Mouse (Mus musculus): ENCODE measurements at regions not wholly inside any gene's neighbourhood (a gene's known extent, or its start where the extent isn't known, plus 50 kb on each side); places are given as distances from the start of the nearest gene placed in this dataset.

GRCm38 (mm10) chr6:147947997-147948396 lies 99.1 kb upstream of the Far2 start:
- 82% methylated on average over 4 of the region's 4 CpGs for WGBS

GRCm38 (mm10) chr6:147951642-147952041 lies 95.4 kb upstream of the Far2 start:
- no peak overlapping the region for H3K4me2 ChIP-seq
- no peak overlapping the region for H3K27ac ChIP-seq (ENCODE audit: low read depth, low read length)
- no peaks in the 10 kb centered on the region for H3K27me3 ChIP-seq (replicated peaks; ENCODE audit: control insufficient read depth, insufficient read depth, low read length)
- DNase-seq (ENCODE audit: low spot score), result no peak
- H3K9me3 ChIP-seq (ENCODE audit: control insufficient read depth, low read length), result no peaks in the 10 kb centered on the region
- H3K36me3 ChIP-seq (ENCODE audit: control insufficient read depth, insufficient read depth, low read length), result no peaks in the 10 kb centered on the region
- no peak for ATAC-seq (replicated peaks; ENCODE audit: low FRiP score)
- H3K4me1 ChIP-seq (replicated peaks; ENCODE audit: control insufficient read depth, insufficient read depth, low read length), result no peaks in the 10 kb centered on the region; the same call in 1 of the 2 replicates
- H3K4me3 ChIP-seq (ENCODE audit: low read depth, low read length), result no peak overlapping the region
- H3K9ac ChIP-seq (ENCODE audit: low read depth, low read length), result no peak overlapping the region

More at GRCm38 (mm10) chr6:147947997-147948396, 99.1 kb upstream of the Far2 start:
- Histone ChIP-seq H3K9me3 (ENCODE audit: control insufficient read depth, low read length) (no peaks in the 10 kb centered on the region), H3K4me2 (no peak overlapping the region), H3K4me3 (ENCODE audit: low read depth, low read length) (no peak overlapping the region), H3K9ac (ENCODE audit: low read depth, low read length) (no peak overlapping the region), H3K27ac (ENCODE audit: low read depth, low read length) (no peak overlapping the region), H3K27me3 (replicated peaks; ENCODE audit: control insufficient read depth, insufficient read depth, low read length) (no peaks in the 10 kb centered on the region), H3K4me1 (replicated peaks; ENCODE audit: control insufficient read depth, insufficient read depth, low read length) (no peaks in the 10 kb centered on the region), H3K36me3 (ENCODE audit: control insufficient read depth, insufficient read depth, low read length) (no peaks in the 10 kb centered on the region)
- ATAC-seq (replicated peaks; ENCODE audit: low FRiP score), result no peak
- DNase-seq (ENCODE audit: low spot score), result no peak

GRCm38 (mm10) chr6:147953058-147953679 lies 93.9 kb upstream of the Far2 start:
- no peak overlapping the region for H3K4me2 ChIP-seq
- no peak overlapping the region for H3K27ac ChIP-seq (ENCODE audit: low read depth, low read length)
- H3K36me3 ChIP-seq (ENCODE audit: control insufficient read depth, insufficient read depth, low read length), result no peaks in the 10 kb centered on the region
- WGBS, result 44% methylated on average over 5 of the region's 5 CpGs
- H3K27me3 ChIP-seq (replicated peaks; ENCODE audit: control insufficient read depth, insufficient read depth, low read length), result no peaks in the 10 kb centered on the region
- H3K9me3 ChIP-seq (ENCODE audit: control insufficient read depth, low read length), result no peaks in the 10 kb centered on the region
- DNase-seq (ENCODE audit: low spot score) (no peak), ATAC-seq (replicated peaks; ENCODE audit: low FRiP score) (no peak)
- no peak overlapping the region for H3K4me3 ChIP-seq (ENCODE audit: low read depth, low read length)
- no peaks in the 10 kb centered on the region; the same call in 1 of the 2 replicates for H3K4me1 ChIP-seq (replicated peaks; ENCODE audit: control insufficient read depth, insufficient read depth, low read length)
- no peak overlapping the region for H3K9ac ChIP-seq (ENCODE audit: low read depth, low read length)

- Histone ChIP-seq H3K4me1 (replicated peaks; ENCODE audit: control insufficient read depth, insufficient read depth, low read length) (no peaks in the 10 kb centered on the region; the same call in 1 of the 2 replicates), H3K36me3 (ENCODE audit: control insufficient read depth, insufficient read depth, low read length) (no peaks in the 10 kb centered on the region), H3K27ac (ENCODE audit: low read depth, low read length) (no peak overlapping the region), H3K4me3 (ENCODE audit: low read depth, low read length) (no peak overlapping the region), H3K27me3 (replicated peaks; ENCODE audit: control insufficient read depth, insufficient read depth, low read length) (no peaks in the 10 kb centered on the region), H3K9ac (ENCODE audit: low read depth, low read length) (no peak overlapping the region), H3K9me3 (ENCODE audit: control insufficient read depth, low read length) (no peaks in the 10 kb centered on the region), H3K4me2 (no peak overlapping the region)
- DNase-seq (ENCODE audit: low spot score), result no peak
- no peak for ATAC-seq (replicated peaks; ENCODE audit: low FRiP score)
- 80% methylated on average over 7 of the region's 7 CpGs for WGBS
These were observed 93.3 kb upstream of the Far2 start for GRCm38 (mm10) chr6:147953753-147954152.

GRCm38 (mm10) chr6:147954253-147954652 lies 92.8 kb upstream of the Far2 start:
- H3K27me3 ChIP-seq (replicated peaks; ENCODE audit: control insufficient read depth, insufficient read depth, low read length), result no peaks in the 10 kb centered on the region
- H3K9ac ChIP-seq (ENCODE audit: low read depth, low read length), result no peak overlapping the region
- WGBS, result 85% methylated on average over 1 of the region's 1 CpGs
- H3K36me3 ChIP-seq (ENCODE audit: control insufficient read depth, insufficient read depth, low read length), result no peaks in the 10 kb centered on the region
- ATAC-seq (replicated peaks; ENCODE audit: low FRiP score) (no peak), DNase-seq (ENCODE audit: low spot score) (no peak)
- H3K27ac ChIP-seq (ENCODE audit: low read depth, low read length), result no peak overlapping the region
- H3K4me2 ChIP-seq, result no peak overlapping the region
- no peak overlapping the region for H3K4me3 ChIP-seq (ENCODE audit: low read depth, low read length)
- no peaks in the 10 kb centered on the region for H3K9me3 ChIP-seq (ENCODE audit: control insufficient read depth, low read length)
- no peaks in the 10 kb centered on the region; the same call in 1 of the 2 replicates for H3K4me1 ChIP-seq (replicated peaks; ENCODE audit: control insufficient read depth, insufficient read depth, low read length)

GRCm38 (mm10) chr6:147954967-147955830 lies 91.9 kb upstream of the Far2 start:
- Histone ChIP-seq H3K27me3 (replicated peaks; ENCODE audit: control insufficient read depth, insufficient read depth, low read length) (no peaks in the 10 kb centered on the region), H3K4me1 (replicated peaks; ENCODE audit: control insufficient read depth, insufficient read depth, low read length) (no peaks in the 10 kb centered on the region; the same call in 1 of the 2 replicates), H3K36me3 (ENCODE audit: control insufficient read depth, insufficient read depth, low read length) (no peaks in the 10 kb centered on the region), H3K9me3 (ENCODE audit: control insufficient read depth, low read length) (no peaks in the 10 kb centered on the region), H3K9ac (ENCODE audit: low read depth, low read length) (no peak overlapping the region), H3K4me3 (ENCODE audit: low read depth, low read length) (no peak overlapping the region), H3K4me2 (no peak overlapping the region), H3K27ac (ENCODE audit: low read depth, low read length) (no peak overlapping the region)
- ATAC-seq (replicated peaks; ENCODE audit: low FRiP score), result no peak; the same call in 1 of the 2 replicates
- no peak for DNase-seq (ENCODE audit: low spot score)
- 65% methylated on average over 7 of the region's 7 CpGs for WGBS

- Histone ChIP-seq H3K9ac (ENCODE audit: low read depth, low read length) (no peak overlapping the region), H3K4me2 (no peak overlapping the region), H3K9me3 (ENCODE audit: control insufficient read depth, low read length) (no peaks in the 10 kb centered on the region), H3K4me1 (replicated peaks; ENCODE audit: control insufficient read depth, insufficient read depth, low read length) (no peaks in the 10 kb centered on the region), H3K36me3 (ENCODE audit: control insufficient read depth, insufficient read depth, low read length) (no peaks in the 10 kb centered on the region), H3K4me3 (ENCODE audit: low read depth, low read length) (no peak overlapping the region), H3K27ac (ENCODE audit: low read depth, low read length) (no peak overlapping the region), H3K27me3 (replicated peaks; ENCODE audit: control insufficient read depth, insufficient read depth, low read length) (no peaks in the 10 kb centered on the region)
- DNase-seq (ENCODE audit: low spot score), result no peak
- 83% methylated on average over 4 of the region's 4 CpGs for WGBS
- no peak for ATAC-seq (replicated peaks; ENCODE audit: low FRiP score)
These were observed 82.3 kb upstream of the Far2 start for GRCm38 (mm10) chr6:147964739-147965138.

- Histone ChIP-seq H3K27ac (ENCODE audit: low read depth, low read length) (no peak overlapping the region), H3K4me3 (ENCODE audit: low read depth, low read length) (no peak overlapping the region), H3K36me3 (ENCODE audit: control insufficient read depth, insufficient read depth, low read length) (no peaks in the 10 kb centered on the region), H3K9ac (ENCODE audit: low read depth, low read length) (no peak overlapping the region), H3K27me3 (replicated peaks; ENCODE audit: control insufficient read depth, insufficient read depth, low read length) (no peaks in the 10 kb centered on the region), H3K4me2 (no peak overlapping the region), H3K4me1 (replicated peaks; ENCODE audit: control insufficient read depth, insufficient read depth, low read length) (no peaks in the 10 kb centered on the region), H3K9me3 (ENCODE audit: control insufficient read depth, low read length) (no peaks in the 10 kb centered on the region)
- DNase-seq (ENCODE audit: low spot score), result no peak
- WGBS, result 86% methylated on average over 2 of the region's 2 CpGs
- no peak for ATAC-seq (replicated peaks; ENCODE audit: low FRiP score)
These were observed 76.9 kb upstream of the Far2 start for GRCm38 (mm10) chr6:147970162-147970608.

Measured in liver, embryonic 11.5 days (tissue).